Mouse (Mus musculus) frontal cortex, postnatal 25 days (tissue): ENCODE data around the gene Mbd6.

ENCODE experiments used
- DNase-seq, 2 experiments: peaks; one replicate each; pipeline ENCODE4 v3.0.0; 2022; ENCODE audit warnings: low spot score in 2 of 2

Mbd6 gene

GRCm38 (mm10) chr10:127263631-127264030, 25.2 kb downstream of the Mbd6 start:
- DNase-seq, result no peak

- DNase-seq, result peak; percentile 48 to 53
Observed at GRCm38 (mm10) chr10:127262548-127263398, 26.0 kb downstream of the Mbd6 start, which contains the start of gene Kif5a. TSS of gene Kif5a (minus strand) at chr10:127263348.

- DNase-seq, result no peak
Observed at GRCm38 (mm10) chr10:127261706-127262547, 26.9 kb downstream of the Mbd6 start.

- no peak for DNase-seq
Observed at GRCm38 (mm10) chr10:127258489-127258888, 30.3 kb downstream of the Mbd6 start.

- DNase-seq, result no peak
Observed at GRCm38 (mm10) chr10:127257790-127258189, 31.0 kb downstream of the Mbd6 start.

- no peak for DNase-seq
Observed at GRCm38 (mm10) chr10:127255625-127256345, 33.0 kb downstream of the Mbd6 start.

- DNase-seq, result no peak
Observed at GRCm38 (mm10) chr10:127250810-127251209, 38.0 kb downstream of the Mbd6 start.

- no peak for DNase-seq
Observed at GRCm38 (mm10) chr10:127238241-127238824, 50.5 kb downstream of the Mbd6 start.

GRCm38 (mm10) chr10:127236541-127236940, 52.3 kb downstream of the Mbd6 start:
- DNase-seq, result no peak

- no peak for DNase-seq
Observed at GRCm38 (mm10) chr10:127233141-127233540, 55.7 kb downstream of the Mbd6 start.
